Mouse (Mus musculus): ENCODE results near the gene Ssh2.
A peak's percentile ranks its signal among the peaks of the same experiment; 100 is the strongest.

Ssh2 gene

DNA sequence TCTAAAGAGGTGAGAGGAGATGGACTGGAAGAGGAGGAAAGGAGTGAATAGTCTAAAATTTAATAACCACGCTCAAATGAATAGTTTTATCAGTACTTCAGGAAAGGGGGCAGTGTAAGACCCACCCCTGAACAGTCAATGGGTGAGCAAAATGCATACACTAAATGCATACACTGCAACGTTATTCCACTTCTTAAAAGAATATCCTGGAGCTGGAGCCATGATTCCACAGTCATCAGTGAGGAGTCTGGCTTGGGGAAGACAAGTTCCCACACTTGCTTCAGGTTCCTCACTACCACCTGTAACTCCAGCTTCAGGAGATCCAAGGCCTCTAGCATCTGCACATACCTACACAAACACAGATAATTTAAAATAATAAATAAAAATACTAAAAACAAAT, 133.6 kb downstream of the Ssh2 start:
- DNase-seq = no peak

DNA sequence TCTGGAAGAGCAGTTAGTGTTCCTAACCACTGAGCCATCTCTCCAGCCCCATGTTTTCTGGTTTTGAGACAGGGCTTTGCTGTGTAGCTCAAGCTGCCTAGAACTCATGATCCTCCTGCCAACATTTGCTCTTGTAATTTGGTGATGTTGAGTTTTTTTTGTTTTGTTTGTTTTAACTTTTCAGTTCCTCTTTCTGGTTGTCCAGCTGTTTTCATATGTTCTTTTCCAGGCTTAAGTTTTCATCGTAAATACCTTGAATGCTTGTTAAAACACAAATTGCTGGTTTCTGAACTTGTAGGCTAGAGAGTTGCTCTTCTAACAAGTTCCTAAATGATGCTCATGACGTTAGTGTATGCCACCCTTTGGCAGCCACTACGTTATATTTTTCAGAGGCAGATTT, 139.0 kb downstream of the Ssh2 start:
- DNase-seq = no peak

DNA sequence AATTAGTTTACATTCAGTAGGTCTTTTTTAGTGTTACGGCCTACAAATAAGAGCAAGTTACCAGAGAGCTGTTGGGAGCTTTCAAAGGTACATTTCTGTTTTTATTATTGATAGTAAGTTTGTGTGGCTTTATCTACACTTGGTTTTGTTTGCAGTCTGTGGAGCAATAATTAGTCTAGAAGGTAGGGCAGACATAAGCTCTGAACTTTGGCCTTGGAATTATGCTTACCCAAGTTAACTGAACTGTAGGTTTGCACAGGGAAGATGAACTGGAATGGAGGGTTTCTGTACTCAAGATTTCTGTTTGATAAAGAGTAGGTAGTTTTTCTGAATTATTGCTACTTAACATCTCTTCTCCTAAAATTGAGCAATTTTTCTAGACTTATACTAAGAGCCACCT, 141.8 kb downstream of the Ssh2 start:
- DNase-seq = no peak

DNA sequence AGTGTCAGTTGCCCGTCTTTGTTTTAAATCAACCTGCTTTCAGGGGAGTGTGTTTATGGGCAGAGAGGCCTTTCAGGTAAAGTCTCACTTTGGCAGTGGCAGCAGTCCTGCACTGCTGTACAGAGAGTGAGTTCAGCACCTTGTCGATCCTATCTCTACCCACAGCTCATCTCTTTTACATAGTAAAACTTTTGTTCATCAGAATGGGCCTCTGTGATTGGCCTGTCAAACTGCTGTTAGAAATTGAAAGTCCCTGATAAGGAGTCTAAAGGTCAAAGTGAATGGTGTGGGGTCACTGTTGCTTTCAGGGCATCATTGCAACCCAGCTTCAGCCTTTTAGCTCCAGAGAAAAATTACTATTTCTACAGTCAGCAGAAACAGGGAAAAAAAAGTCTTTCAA, 147.4 kb downstream of the Ssh2 start:
- DNase-seq = no peak

DNA sequence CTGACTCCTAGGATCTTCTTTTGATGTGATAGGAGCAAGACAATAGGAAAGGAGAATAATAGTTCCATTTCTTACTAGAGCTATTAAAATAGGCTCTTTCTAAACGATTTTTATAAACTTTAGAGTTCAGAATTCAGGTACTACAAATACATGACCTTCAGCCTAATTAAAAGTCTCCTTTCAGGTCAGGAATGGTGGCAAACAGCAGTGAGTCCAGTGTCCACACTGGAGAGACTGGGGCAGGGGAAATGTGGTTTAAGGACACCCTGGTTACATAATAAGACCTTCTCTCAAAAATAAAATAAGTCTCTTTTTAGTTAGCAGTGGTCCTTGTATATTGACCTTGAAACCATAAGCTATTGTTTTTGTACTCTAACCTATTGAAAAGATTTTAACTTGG, 148.3 kb downstream of the Ssh2 start:
- no peak for DNase-seq

DNA sequence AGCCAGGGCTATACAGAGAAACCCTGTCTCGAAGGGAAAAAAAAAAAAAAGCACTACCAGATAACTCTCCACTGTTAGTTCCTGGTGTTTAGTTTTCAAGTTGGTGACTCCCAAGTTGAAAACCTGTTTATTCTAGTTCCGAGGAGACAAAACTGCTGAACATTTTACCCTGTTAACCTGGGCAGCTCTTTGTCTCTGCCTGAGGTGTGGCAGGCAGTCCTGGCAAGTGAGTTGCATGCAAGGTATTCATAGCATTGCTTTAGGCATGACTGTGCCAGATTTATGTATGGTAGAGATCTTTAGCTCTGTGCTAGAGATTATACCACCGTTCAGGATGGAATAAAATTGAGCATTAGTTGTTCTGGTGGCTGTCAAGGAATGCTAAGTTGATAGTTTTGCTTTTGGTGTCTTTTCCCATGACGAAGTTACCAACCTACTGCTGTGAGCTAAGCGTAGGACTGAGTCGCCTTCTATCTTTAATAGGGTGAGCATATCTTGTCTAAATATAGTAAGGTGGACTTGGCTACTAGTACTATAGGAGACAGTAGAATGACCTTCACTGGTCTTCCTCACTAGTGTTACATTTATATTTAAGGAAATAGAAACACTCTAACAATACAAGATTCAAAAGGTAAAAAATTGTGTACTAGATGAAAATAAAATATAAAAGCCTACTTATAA, 149.8 kb downstream of the Ssh2 start:
- DNase-seq = no peak

DNA sequence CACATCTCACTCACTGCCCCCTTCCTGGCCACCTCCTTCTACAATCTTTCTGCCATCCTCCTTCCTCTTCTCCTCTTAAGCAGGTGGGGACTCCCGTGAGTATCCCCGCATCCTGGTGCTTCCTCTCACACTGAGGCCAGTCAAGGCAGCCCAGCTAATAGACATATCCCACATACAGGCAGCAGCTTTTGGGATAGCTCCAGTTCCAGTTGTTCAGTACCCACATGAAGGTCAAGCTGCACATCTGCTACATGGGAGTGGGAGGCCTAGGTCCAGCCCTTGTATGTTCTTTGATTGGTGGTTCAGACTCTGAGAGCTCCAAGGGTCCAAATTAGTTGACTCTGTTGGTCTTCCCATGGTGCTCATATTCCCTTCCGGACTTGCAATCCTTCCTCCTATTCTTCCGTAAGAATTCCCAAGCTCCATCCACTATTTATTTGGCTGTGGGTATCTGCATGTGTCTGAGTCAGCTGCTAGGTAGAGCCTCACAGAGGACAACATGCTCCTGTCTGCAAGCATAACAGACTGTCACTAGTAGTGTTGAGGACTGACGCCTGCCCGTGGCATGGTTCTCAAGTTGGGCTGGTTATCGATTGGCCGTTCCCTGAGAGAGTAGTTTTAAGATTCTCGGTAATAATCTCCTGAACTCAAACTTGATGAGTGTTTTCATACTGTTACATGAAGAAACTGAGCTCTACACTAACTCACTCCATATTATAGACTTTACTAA, 151.6 kb downstream of the Ssh2 start:
- DNase-seq = no peak

DNA sequence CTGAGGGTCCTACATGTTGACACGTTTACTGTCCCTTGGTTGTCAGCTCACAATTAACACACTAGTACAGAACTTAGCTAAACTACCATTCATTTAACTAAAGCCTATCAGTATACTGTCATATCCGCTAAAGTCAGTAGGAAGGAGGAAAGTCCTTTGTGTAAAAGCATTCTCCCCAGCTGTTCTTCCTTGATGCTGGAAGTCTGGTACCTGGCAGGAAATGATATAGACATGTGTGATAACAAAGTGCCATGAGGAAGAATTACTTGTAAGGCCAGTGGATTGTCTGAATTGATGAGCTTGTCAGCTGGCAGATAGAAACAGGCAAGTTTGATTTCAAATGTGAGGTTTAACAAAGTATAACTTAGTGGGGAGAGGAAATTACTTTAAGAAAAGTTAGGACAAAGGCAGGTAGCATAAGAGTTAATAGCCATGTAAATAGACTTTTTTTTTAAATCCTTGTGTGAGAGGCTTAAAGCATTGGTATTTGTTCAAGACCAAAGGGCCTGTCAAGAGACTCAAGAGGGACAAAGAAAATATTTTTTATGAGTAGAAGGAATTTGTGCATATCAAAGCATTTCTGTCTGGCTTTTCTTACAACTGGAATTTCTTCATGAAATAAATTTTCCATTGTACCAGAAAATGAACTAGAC, 153.2 kb downstream of the Ssh2 start:
- no peak for DNase-seq

DNA sequence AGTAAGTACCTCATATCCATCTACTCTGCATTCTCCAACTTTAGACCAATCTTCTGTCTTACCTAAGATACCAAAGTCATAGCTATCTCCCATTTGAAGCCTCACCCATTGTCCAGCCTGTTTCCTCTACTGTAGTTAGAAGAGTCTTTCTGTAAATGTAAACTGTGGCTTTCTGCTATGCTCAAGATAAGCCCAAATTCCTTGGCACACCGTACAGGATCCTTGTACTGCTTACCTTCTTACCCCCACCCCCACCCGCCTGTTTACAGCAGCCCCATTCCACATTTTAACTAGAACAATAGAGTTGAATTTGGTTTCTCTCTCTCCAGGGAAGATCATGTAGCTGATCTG, 153.7 kb downstream of the Ssh2 start:
- peak; percentile 51 for DNase-seq

DNA sequence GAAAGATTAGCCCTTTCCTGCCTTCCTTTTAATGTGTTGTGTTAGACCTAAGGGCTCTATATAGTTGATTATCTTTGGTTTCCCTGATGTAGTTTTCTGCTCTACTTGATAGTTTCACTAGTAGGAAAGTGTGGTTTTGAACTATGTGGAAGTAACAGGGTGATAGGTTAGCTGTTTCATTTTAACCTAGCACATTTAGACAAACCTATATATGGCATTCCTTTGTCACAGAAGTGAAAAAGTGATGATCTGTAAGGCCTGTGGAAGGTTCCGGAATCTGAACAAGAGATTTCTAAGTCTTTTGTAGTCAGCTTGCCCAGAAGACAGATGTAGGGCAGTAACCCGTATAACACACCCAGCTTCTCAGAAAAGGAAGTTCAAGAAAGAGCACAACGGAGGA, 155.0 kb downstream of the Ssh2 start:
- no peak for DNase-seq

DNA sequence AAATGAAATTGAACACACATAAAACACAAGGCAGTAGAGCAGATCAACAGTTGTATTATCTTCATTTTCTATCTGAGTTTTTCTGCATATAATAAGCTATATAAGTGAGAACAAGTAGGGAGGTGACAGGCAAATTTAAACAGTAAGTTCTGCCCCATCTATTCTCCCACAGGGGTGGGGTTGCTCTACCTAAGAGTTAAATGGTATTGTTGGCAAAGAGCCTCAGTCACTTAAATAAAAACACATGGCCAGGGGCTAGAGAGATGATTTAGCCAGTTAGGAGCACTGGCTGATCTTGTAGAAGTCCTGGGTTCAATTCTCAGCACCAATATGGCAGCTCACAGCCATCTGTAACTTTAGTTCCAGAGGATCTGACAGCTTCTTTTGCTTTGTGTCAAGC, 155.6 kb downstream of the Ssh2 start:
- no peak for DNase-seq

DNA sequence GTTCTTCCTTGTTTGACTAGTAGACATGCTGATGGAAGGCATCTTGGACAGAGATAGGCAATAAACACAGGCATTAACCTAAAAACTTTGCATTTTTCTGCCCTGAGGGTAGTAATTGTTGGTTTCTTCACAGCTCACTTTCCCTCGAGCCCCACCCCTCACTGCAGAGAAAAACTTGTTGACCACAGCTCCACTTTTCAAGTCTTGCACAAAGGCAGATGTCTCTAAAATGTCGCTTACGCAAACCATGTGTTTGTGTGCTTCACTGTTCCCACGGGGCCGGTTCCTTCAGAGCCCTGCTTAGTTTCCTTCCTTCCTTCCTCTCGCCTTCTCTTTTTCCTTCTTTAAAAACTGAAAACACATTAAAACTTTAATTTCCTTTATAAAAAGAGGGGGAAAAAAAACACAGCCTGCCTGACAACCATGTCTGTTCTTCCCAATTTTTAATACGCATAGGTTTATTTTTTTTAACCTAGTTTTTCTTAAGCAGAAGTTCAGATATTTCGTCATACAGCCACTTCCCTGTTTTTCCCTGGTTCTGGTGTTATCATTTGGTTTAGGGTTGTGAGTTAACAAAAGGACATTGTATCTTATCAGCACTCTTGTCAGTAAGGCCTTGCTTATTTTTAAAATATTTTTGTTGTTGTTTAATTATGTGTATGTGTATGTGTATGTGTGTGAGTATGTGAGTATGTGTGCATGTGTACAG, 156.3 kb downstream of the Ssh2 start:
- DNase-seq = peak; percentile 70

DNA sequence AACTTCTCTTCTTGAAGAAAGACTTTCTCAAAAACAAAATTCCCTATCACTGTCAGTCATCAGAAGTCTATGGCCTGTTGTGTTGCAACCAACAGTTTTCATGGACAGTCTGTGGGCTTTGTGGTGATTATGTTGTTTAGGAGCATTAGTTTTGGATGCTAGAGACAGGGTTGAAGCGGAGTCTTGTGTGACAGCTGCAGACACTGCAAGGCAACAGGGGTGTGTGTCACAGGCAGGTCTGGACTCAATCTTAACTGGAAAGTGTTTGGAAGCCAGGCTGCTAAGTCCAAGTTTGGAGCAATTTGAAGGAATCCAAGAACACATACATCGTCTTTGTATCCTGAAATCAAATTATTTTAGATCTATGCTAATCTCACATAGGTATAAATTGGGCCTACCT, 162.5 kb downstream of the Ssh2 start:
- no peak for DNase-seq

DNA sequence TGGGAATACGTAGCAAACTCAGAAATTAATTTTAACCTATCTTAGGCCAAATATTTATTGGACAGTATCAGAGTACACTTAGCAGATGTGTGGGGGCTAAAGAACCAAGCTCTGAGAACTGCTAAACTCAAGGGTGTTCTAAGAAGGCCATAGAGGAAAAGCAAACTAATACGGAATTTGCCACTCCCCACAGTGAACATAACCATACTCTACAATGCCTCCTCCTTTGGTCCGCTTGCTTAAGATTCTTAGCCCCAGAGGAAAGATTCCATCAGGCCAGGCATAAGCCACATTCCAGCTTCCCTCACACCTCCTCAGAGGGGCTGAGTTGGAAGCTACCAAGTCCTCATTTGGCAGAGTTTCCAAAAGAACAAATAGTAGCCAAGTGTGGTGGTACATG, 165.1 kb downstream of the Ssh2 start:
- peak; percentile 15 for DNase-seq

DNA sequence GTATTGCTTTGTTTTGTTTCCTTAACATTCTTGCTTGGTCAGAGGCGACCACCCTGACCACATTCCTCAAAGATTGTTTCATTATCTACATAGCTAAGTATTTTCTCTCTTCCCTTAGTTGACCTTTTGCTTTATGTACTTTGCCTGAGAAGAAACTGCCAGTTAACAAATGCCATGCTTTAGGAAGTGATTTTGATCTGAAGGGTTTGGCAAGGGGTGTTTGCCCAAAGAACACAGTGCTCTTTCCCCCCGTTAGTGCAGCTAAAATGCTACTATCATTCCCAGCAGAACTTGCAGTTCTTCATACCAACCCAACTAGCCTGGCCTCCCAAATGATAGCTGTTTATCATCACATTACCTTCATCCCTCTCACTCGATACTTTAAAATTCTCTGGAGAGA, 168.1 kb downstream of the Ssh2 start:
- no peak for DNase-seq

DNA sequence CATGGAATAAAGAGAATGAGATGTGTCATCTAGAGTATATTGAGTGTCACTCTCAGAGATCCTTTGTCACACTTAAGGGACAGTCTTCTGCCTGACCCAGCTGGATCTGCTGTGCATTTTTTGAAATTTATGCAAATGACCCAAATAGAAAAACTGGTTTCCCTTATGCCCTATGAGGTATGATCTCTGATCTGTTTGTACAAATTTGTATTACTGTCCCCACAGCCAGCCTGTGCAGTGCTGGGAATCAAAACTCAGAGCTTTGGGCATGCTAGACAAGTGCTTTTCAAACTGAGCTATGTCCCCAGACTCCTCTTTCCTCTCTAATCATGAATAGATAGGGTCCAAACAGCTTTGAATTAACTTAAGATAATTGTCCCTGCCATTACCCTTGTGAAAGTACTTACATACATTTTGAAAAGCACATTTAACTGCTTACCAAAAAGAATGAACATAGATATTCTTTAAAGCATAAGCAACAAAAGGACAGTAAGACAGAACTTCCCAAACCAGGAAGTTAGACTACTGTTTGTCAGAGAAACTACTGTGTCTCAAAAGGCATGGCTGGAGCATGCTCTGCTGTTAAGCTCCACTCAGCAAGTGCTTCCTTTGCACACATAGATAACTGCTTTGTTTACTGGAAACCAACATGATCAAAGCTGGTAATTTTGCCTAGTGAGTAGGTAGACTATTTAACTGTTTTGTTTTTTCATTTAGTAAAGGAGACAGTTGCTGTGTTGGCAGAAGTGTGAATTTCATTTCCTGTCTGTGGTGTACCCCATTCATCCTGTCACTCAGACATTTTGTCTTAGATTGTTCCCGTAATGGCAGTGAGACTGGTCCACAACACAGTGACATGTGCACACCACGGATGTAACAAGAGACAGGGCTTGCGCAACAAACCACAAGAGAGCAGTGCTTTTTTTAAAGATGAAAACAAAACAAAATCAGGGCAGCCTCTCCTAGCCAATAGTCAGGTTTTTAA, 169.9 kb downstream of the Ssh2 start:
- DNase-seq = peak; percentile 52

DNA sequence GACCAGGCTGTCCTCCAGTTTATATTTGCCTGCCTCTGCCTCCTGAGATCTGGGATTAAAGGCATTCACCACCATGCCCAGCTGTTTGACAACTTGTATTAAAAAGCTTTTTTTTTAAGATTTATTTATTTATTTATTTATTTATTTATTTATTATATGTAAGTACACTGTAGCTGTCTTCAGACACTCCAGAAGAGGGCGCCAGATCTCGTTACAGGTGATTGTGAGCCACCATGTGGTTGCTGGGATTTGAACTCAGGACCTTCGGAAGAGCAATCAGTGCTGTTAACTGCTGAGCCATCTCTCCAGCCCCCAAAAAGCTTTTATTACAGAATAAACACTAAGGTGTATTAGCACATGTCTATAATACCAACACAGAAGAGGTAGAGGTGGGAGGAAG, 172.1 kb downstream of the Ssh2 start:
- DNase-seq = peak; percentile 9

DNA sequence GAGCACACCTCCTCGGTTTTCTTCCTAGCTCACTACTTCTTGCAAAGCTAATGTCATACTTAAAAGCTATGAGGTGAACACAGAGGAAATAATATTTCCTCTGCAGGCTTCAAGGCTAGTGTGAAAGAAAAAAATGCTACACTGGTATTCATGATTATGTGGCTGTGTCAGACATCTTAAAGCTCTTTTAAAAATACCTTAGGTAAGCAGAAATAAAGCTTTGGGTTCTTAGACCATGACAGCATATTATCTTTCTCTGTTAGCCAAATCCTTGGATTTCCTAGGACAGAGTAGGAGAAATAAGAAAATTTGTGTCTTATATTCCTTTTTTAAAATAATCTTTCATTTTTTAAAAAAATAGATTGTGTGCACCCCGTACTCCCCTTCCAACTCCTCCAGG, 179.5 kb downstream of the Ssh2 start:
- DNase-seq = no peak

DNA sequence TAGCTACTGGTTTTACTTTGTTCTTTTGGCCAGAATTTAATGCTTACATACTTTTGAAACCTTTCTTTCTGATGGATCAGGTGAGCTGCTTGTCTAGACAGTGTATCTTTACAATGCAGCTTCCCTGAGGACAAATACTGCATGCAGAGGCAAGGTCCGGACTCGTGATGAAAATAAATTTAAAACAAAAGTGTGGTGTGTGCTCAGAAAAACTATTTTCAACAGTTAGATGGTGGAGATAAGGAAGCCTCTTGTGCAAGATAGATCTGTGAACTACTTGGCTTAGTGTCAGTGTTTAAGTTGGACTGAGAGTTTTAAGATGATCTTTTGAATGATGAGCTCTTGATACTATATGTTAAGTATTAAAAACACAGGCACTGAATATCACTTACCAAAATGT, 186.4 kb downstream of the Ssh2 start:
- DNase-seq = no peak

DNA sequence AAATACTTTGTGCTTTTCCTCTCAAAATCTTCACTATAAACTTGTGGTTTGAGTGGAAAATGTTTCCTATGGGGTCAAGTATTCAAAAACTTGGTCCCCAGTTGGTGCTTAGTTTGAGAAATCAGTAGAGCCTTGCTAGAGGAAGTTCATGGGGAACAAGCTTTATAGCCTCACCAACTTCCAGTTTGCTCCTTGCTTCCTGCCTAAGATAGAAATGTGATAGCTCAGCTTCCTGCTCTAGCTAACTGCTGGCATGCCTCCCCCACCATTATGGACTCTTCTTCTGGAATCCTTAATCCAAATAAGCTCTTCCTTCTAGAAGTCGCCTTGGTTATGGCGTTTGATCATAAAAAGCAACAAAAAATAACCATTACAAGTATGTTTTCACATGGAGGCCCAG, 190.2 kb downstream of the Ssh2 start:
- DNase-seq = no peak

DNA sequence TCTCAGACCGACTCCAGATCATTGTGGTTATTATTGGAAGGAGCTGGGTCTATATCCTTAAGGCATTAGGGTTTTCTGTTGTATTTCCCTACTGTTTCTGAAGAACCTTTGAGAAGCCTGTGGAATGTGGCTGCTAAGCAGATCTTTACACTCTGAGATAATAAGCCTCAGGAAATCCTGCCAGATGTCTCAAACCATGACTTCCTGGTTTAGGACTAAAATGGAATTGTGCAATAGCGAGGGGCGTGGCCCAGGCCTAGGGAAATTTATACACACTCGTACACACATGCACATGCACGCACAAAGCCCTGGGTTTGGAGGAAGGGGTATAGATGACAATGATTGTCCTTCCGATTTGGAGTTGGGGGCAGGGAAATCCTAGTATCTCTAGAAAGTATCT, 193.8 kb downstream of the Ssh2 start:
- DNase-seq = peak; percentile 83

DNA sequence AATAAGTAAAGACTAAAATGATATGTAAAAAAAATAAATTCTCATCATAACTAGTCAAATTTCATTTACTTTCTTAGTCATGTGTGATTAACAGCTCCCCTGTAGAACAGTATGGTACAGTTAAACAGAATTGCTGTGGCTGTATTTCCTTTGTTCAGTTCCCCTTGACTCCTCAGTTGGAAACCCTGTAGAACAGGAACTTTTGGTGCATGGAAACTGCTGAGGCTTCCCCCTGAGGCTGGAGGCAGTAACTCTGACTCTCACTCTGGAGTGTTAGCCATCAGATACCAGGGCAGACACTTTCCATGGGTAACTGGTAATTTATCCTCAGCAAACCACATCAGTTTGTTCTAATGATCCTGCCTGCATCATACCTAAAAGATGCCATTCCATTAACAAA, 195.2 kb downstream of the Ssh2 start:
- no peak for DNase-seq
